Mouse (Mus musculus): ENCODE measurements around the gene A1bg. TPM values are rescaled to one million over a fixed set of nuclear protein-coding genes. Genes with fewer than 3 reads are reported as not detected.

Gene A1bg
- not detected for polyA plus RNA-seq (2017; shearing (Covaris generic))

DNA sequence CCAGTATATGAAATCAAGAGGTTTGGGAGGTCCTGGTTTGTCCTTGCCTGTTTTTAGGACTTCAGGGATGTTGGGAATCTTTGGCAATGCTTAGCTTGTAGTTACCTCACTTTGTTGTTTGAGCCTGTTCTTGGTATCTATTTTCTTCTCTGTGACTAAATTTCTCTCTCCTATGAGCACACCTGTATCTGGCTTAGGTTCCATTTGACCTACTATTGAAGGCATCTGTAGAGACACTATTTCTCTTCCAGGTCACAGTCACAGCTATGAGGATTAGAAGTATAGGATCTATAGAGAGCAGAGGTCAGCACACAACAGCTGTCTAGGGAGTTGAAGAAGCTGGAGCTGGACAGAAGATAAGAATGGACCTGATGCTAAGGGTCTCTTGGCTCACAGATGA is at the start of gene A1bg:
A1bg (minus strand) TSS at position 101 of the 400 bp plus-strand sequence.

DNA sequence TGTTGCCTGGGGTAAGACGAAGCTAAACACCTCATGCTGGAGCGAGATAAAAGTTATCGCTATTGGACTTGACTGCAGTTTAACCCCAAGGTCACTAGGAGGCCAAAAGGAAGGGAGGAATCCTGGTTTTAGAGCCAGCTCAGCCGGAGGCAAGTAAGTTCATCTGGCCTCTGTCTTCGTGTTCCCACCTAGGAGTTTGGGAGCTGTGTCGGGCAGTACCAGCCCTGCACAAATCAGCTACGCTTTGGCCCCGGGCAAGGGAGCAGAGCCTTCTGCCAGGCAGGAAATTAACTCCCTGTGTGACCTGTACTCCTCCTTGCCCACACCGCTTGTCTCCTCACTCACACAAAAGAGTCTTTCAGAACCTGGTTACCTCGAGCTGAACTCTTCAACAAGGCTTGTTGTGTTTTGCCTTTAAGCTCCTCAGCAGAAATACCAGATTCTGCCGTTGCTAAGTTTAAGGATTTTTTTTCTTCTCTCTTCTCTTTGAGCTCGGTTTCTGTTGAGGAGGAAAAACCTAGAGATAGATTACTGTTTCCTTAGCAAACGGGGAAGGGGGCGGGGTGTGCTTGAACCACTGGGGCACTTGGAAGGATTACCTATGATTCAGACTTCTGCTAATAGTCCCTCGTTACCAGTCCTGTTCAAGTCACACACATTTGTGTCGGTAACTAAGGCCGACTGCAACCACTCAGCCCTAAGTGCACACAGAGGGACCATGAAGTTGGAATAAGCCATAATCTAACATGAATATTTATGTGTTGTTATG is 69.4 kb downstream of the A1bg start, which contains the start of gene Fam84b:
Fam84b (minus strand) TSS at position 548 of the 769 bp plus-strand sequence.

Other genes with a start within 250 kb of the A1bg start
- gene Fam84b, start 69.2 kb downstream of the A1bg start, polyA plus RNA-seq (2017; shearing (Covaris generic)) = 14.3 TPM

All from effector memory CD4-positive, alpha-beta T cell, adult 7 months (primary cell).